Mouse (Mus musculus) erythroblast, embryonic 14.5 days (primary cell): ENCODE data around the gene Tmem86a.

Source experiments
- GATA1 ChIP-seq: IDR thresholded peaks from 2 replicates; pipeline ENCODE4 v1.6.1; 2012; ENCODE audit warnings: low read length, inconsistent platforms, mixed read lengths
- TAL1 ChIP-seq: IDR thresholded peaks from 3 replicates; pipeline ENCODE4 v1.6.1; 2012; ENCODE audit warnings: low read length, inconsistent platforms, mixed read lengths

DNA sequence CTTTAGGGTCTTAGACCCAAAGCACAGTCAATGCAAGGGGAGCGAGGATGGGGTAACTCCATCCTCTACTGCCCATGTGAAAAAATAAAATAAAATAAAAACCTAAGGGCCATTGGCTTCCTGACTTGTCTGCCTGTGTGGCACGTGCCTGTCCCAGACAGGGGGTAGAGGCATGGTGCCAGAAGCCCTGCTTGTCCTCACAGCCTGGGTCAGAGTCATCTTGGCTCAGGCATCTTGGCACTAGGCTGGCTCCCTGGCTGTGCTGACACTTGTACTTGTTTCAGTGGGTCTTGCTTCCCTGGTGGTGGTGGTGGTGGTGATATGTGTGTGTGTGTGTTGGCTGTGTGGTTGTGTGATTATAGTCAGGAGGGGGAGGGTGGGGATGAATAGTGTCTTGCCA lies 4.3 kb downstream of the Tmem86a start:
- TF ChIP-seq GATA1 = no peak
- TF ChIP-seq TAL1 = no peak
